Mouse (Mus musculus) embryonic facial prominence, embryonic 14.5 days (tissue): ENCODE measurements around the gene Lin28a. TPM values are rescaled to one million over a fixed set of nuclear protein-coding genes. Genes with fewer than 3 reads are reported as not detected.

ENCODE experiments used
- ATAC-seq: fragments of 200-750 bp; cut with Nextera tagmentation; 2 replicates; pipeline ENCODE4 v1.8.0; 2017; ENCODE audit warnings: low read depth, moderate number of reproducible peaks, moderate TSS enrichment
- DNase-seq: peaks from one replicate; pipeline ENCODE4 v3.0.0-alpha.2; 2015; ENCODE audit warnings: low spot score
- H3K27ac ChIP-seq: fragments of 300-500 bp; sonication (generic); replicated peaks from 2 replicates; pipeline ENCODE4 v1.5.1; 2014; ENCODE audit warnings: low read depth, mild to moderate bottlenecking, low read length, moderate library complexity
- H3K27me3 ChIP-seq: fragments of 300-500 bp; sonication (generic); replicated peaks from 2 replicates; pipeline ENCODE4 v1.6.1; 2014; ENCODE audit warnings: low read length; ENCODE audit not compliant: control insufficient read depth, insufficient read depth
- H3K36me3 ChIP-seq: fragments of 300-500 bp; sonication (generic); 2 replicates; pipeline ENCODE4 v1.6.1; 2014; ENCODE audit warnings: low read length, mixed read lengths; ENCODE audit not compliant: control insufficient read depth, insufficient read depth
- H3K4me1 ChIP-seq: fragments of 300-500 bp; sonication (generic); 2 replicates; pipeline ENCODE4 v1.6.1; 2014; ENCODE audit warnings: antibody characterized with exemption, low read length; ENCODE audit not compliant: control insufficient read depth, insufficient read depth
- H3K4me2 ChIP-seq: fragments of 300-500 bp; sonication (generic); 2 replicates; pipeline ENCODE4 v1.6.1; 2014; ENCODE audit warnings: low read depth, mild to moderate bottlenecking, low read length, moderate library complexity, mixed read lengths
- H3K4me3 ChIP-seq: fragments of 300-500 bp; sonication (generic); 2 replicates; pipeline ENCODE4 v1.5.1; 2014; ENCODE audit warnings: low read depth, mild to moderate bottlenecking, low read length
- H3K9ac ChIP-seq: fragments of 300-500 bp; sonication (generic); 2 replicates; pipeline ENCODE4 v1.6.1; 2014; ENCODE audit warnings: low read depth, mild to moderate bottlenecking, low read length, moderate library complexity, mixed read lengths
- H3K9me3 ChIP-seq: fragments of 300-500 bp; sonication (generic); 2 replicates; pipeline ENCODE4 v1.6.1; 2016; ENCODE audit warnings: low read length; ENCODE audit not compliant: control insufficient read depth
- WGBS: fragments of 180-500 bp; shearing (Covaris S2); extraction: QIAGEN DNeasy Blood & Tissue Kit; methylation state at CpG from one replicate; pipeline ENCODE4 v1.1.7; 2014; 5-methylcytosine and 5-hydroxymethylcytosine counted together
- polyA plus RNA-seq: library from polyadenylated mRNA; unstranded; fragments of >200 nt; fragmentation: Nextera tagmentation; extraction: Ambion mirVana; gene quantifications from 2 replicates; pipeline ENCODE4 v1.2.1, GENCODE M21; 2014

Gene Lin28a
- polyA plus RNA-seq, 1 experiment from 2014 or later, result not detected

GRCm38 (mm10) chr4:134016208-134016607, 2.4 kb downstream of the Lin28a start:
- ATAC-seq (no peak), DNase-seq (no peak)
- no peak overlapping the region for H3K4me2 ChIP-seq
- H3K36me3 ChIP-seq, result no peaks in the 10 kb centered on the region
- H3K9ac ChIP-seq, result no peak overlapping the region
- H3K9me3 ChIP-seq, result no peaks in the 10 kb centered on the region
- H3K4me1 ChIP-seq, result peaks cover 9% of the 10 kb centered on the region
- H3K27ac ChIP-seq, result no peak overlapping the region
- WGBS, result 6% methylated on average over 7 of the region's 7 CpGs
- H3K27me3 ChIP-seq, result peaks cover 41% of the 10 kb centered on the region
- H3K4me3 ChIP-seq, result no peak overlapping the region

GRCm38 (mm10) chr4:134012858-134013528, 5.6 kb downstream of the Lin28a start:
- no peak overlapping the region for H3K4me3 ChIP-seq
- no peak overlapping the region for H3K4me2 ChIP-seq
- 49% methylated on average over 12 of the region's 12 CpGs for WGBS
- H3K36me3 ChIP-seq, result no peaks in the 10 kb centered on the region
- H3K27me3 ChIP-seq, result peaks cover 17% of the 10 kb centered on the region
- no peak overlapping the region for H3K9ac ChIP-seq
- peaks cover 5% of the 10 kb centered on the region; the same call in 1 of the 2 replicates for H3K4me1 ChIP-seq
- DNase-seq (no peak), ATAC-seq (no peak)
- no peak overlapping the region for H3K27ac ChIP-seq
- H3K9me3 ChIP-seq, result no peaks in the 10 kb centered on the region

- H3K27ac ChIP-seq, result no peak overlapping the region
- 20% methylated on average over 11 of the region's 16 CpGs for WGBS
- no peak overlapping the region for H3K9ac ChIP-seq
- H3K36me3 ChIP-seq, result no peaks in the 10 kb centered on the region
- no peaks in the 10 kb centered on the region for H3K4me1 ChIP-seq
- no peak overlapping the region for H3K4me3 ChIP-seq
- DNase-seq (no peak), ATAC-seq (no peak)
- peaks cover 5% of the 10 kb centered on the region; the same call in 1 of the 2 replicates for H3K27me3 ChIP-seq
- no peak overlapping the region for H3K4me2 ChIP-seq
- no peaks in the 10 kb centered on the region for H3K9me3 ChIP-seq
Measured at GRCm38 (mm10) chr4:134011450-134012414, 6.9 kb downstream of the Lin28a start.

GRCm38 (mm10) chr4:134009709-134010108, 8.9 kb downstream of the Lin28a start:
- Histone ChIP-seq H3K4me3 (no peak overlapping the region), H3K9me3 (no peaks in the 10 kb centered on the region), H3K4me1 (no peaks in the 10 kb centered on the region), H3K27me3 (no peaks in the 10 kb centered on the region), H3K9ac (no peak overlapping the region), H3K27ac (no peak overlapping the region), H3K4me2 (no peak overlapping the region), H3K36me3 (no peaks in the 10 kb centered on the region)
- DNase-seq (no peak), ATAC-seq (no peak)
- 68% methylated on average over 6 of the region's 6 CpGs for WGBS

GRCm38 (mm10) chr4:134006845-134007244, 11.8 kb downstream of the Lin28a start:
- Histone ChIP-seq H3K9ac (no peak overlapping the region), H3K27ac (no peak overlapping the region), H3K9me3 (no peaks in the 10 kb centered on the region), H3K27me3 (no peaks in the 10 kb centered on the region), H3K4me3 (no peak overlapping the region), H3K4me2 (no peak overlapping the region), H3K36me3 (no peaks in the 10 kb centered on the region), H3K4me1 (no peaks in the 10 kb centered on the region)
- 80% methylated on average over 3 of the region's 3 CpGs for WGBS
- no peak for ATAC-seq
- DNase-seq, result no peak

- Histone ChIP-seq H3K4me1 (no peaks in the 10 kb centered on the region), H3K27ac (no peak overlapping the region), H3K9me3 (no peaks in the 10 kb centered on the region), H3K4me3 (no peak overlapping the region), H3K27me3 (no peaks in the 10 kb centered on the region), H3K36me3 (no peaks in the 10 kb centered on the region), H3K4me2 (no peak overlapping the region), H3K9ac (no peak overlapping the region)
- DNase-seq (no peak), ATAC-seq (no peak)
- 85% methylated on average over 12 of the region's 12 CpGs for whole genome bisulfite sequencing
Measured at GRCm38 (mm10) chr4:134005581-134006358, 12.9 kb downstream of the Lin28a start.

GRCm38 (mm10) chr4:134002903-134003302, 15.7 kb downstream of the Lin28a start:
- no peak overlapping the region for H3K27ac ChIP-seq
- no peak overlapping the region for H3K4me3 ChIP-seq
- 56% methylated on average over 5 of the region's 5 CpGs for WGBS
- peaks cover 4% of the 10 kb centered on the region; the same call in 1 of the 2 replicates for H3K4me1 ChIP-seq
- no peaks in the 10 kb centered on the region for H3K27me3 ChIP-seq
- no peaks in the 10 kb centered on the region for H3K36me3 ChIP-seq
- no peaks in the 10 kb centered on the region for H3K9me3 ChIP-seq
- no peak for ATAC-seq
- no peak overlapping the region for H3K4me2 ChIP-seq
- H3K9ac ChIP-seq, result no peak overlapping the region
- no peak for DNase-seq

GRCm38 (mm10) chr4:134002246-134002645, 16.4 kb downstream of the Lin28a start:
- Histone ChIP-seq H3K4me1 (peaks cover 4% of the 10 kb centered on the region; the same call in 1 of the 2 replicates), H3K4me2 (no peak overlapping the region), H3K4me3 (no peak overlapping the region), H3K9ac (no peak overlapping the region), H3K9me3 (no peaks in the 10 kb centered on the region), H3K36me3 (no peaks in the 10 kb centered on the region), H3K27ac (no peak overlapping the region), H3K27me3 (no peaks in the 10 kb centered on the region)
- DNase-seq, result no peak
- no peak for ATAC-seq
- WGBS, result 46% methylated on average over 4 of the region's 4 CpGs
